In the genomic region with DNA sequence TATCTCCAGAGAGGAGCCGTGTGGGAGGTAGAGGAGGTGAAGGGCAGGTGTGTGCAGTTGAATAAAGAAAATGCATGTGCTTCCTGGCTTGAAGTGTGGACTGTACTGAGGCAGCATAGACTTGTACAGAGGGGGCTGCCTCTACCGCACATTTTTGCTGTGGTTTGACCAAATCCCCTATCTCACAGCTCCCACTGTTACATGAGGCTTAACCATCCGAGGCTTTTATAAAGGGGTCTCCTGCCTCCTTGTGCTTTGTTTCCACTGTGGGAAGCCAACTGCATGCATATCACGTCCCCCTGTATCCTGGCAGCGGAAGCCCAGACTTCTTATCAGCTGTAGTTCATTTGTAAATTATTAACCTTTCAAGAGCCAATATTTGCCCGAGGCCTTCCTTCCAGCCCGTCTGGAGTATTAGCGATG, we compare ENCODE assay signal across 13 mouse cellular contexts. TPM values are rescaled to one million over a fixed set of nuclear protein-coding genes. Genes with fewer than 3 reads are reported as not detected.
A peak's percentile ranks its signal among the peaks of the same experiment; 100 is the strongest.
DNase-seq lines count a peak whose midpoint lies in the region; ATAC-seq lines count a peak whose summit lies in the region.
"Had no signal": no experiment of that assay in that cellular context is flagged by ENCODE, and none has a peak within 500 bp of the region (broad histone marks: within the 10 kb centered on the region; RNA-seq: fewer than 3 reads in every experiment).

No protein-coding gene starts in this region.

- peak overlapping the region; percentile 43; the same call in 1 of the 2 replicates for H3K9ac ChIP-seq in heart, embryonic 11.5 days (ENCODE audit: low read depth, low read length)
- H3K9ac ChIP-seq in forebrain, embryonic 16.5 days (replicated peaks; ENCODE audit: low read depth, low read length) = peak overlapping the region; percentile 14; the same call in 1 of the 2 replicates
- H3K9ac ChIP-seq in liver, embryonic 12.5 days = no peak overlapping the region
- H3K9ac ChIP-seq in midbrain, embryonic 15.5 days = no peak overlapping the region; the same call in 1 of the 2 replicates
- H3K9ac ChIP-seq: neural tube, embryonic 12.5 days had no signal

- H3K4me3 ChIP-seq in heart, embryonic 11.5 days (ENCODE audit: low read depth, low read length) = no peak overlapping the region
- no peak overlapping the region for H3K4me3 ChIP-seq in forebrain, embryonic 16.5 days (replicated peaks; ENCODE audit: low read length)
- H3K4me3 ChIP-seq in liver, embryonic 12.5 days = no peak overlapping the region
- no peak overlapping the region for H3K4me3 ChIP-seq in midbrain, embryonic 15.5 days
- H3K4me3 ChIP-seq: neural tube, embryonic 12.5 days had no signal

- H3K4me1 ChIP-seq in heart, embryonic 11.5 days (ENCODE audit: control insufficient read depth, insufficient read depth, low read length) = peaks cover 18% of the 10 kb centered on the region
- H3K4me1 ChIP-seq in forebrain, embryonic 16.5 days (replicated peaks; ENCODE audit: control insufficient read depth, insufficient read depth, low read length) = peaks cover 17% of the 10 kb centered on the region
- H3K4me1 ChIP-seq in liver, embryonic 12.5 days = peaks cover 11% of the 10 kb centered on the region
- peaks cover 31% of the 10 kb centered on the region for H3K4me1 ChIP-seq in midbrain, embryonic 15.5 days

- no peak overlapping the region for H3K27ac ChIP-seq in heart, embryonic 11.5 days (ENCODE audit: low read depth, low read length)
- no peak overlapping the region for H3K27ac ChIP-seq in forebrain, embryonic 16.5 days (ENCODE audit: low read length)
- no peak overlapping the region for H3K27ac ChIP-seq in liver, embryonic 12.5 days
- peak overlapping the region; percentile 79 for H3K27ac ChIP-seq in midbrain, embryonic 15.5 days
- H3K27ac ChIP-seq: neural tube, embryonic 12.5 days had no signal

- 30% methylated on average over 8 of the region's 8 CpGs for WGBS in heart, embryonic 11.5 days (ENCODE audit: insufficient replicate concordance)
- WGBS in forebrain, embryonic 16.5 days = 33% methylated on average over 8 of the region's 8 CpGs
- WGBS in liver, embryonic 12.5 days (ENCODE audit: insufficient replicate concordance) = 29% methylated on average over 8 of the region's 8 CpGs
- WGBS in midbrain, embryonic 15.5 days = 16% methylated on average over 8 of the region's 8 CpGs

- no peaks in the 10 kb centered on the region for H3K9me3 ChIP-seq in heart, embryonic 11.5 days (replicated peaks; ENCODE audit: control insufficient read depth, low read length)
- H3K9me3 ChIP-seq in forebrain, embryonic 16.5 days (ENCODE audit: control insufficient read depth, low read length) = no peaks in the 10 kb centered on the region
- H3K9me3 ChIP-seq in liver, embryonic 12.5 days (replicated peaks) = no peaks in the 10 kb centered on the region
- no peaks in the 10 kb centered on the region for H3K9me3 ChIP-seq in midbrain, embryonic 15.5 days
- H3K9me3 ChIP-seq: neural tube, embryonic 12.5 days had no signal

- no peak for ATAC-seq in heart, embryonic 11.5 days (replicated peaks; ENCODE audit: insufficient number of reproducible peaks, low FRiP score, low TSS enrichment)
- ATAC-seq in forebrain, embryonic 16.5 days = peak; percentile 64
- peak; percentile 27; the same call in 1 of the 2 replicates for ATAC-seq in liver, embryonic 12.5 days
- ATAC-seq in midbrain, embryonic 15.5 days (replicated peaks) = peak; percentile 65
- ATAC-seq: inflammation-experienced regulatory T-cells, adult 6 months; Patski had no signal

- no peak for DNase-seq in heart, postnatal 36 days
- no peak for DNase-seq in spleen, postnatal 4 days (ENCODE audit: low spot score in 2 of 2)
- no peak for DNase-seq in layer of hippocampus, adult 9-10 months (ENCODE audit: low spot score)
- DNase-seq in urinary bladder, postnatal 14 days (ENCODE audit: low spot score) = no peak
- DNase-seq: B cell, adult 2 months; gastrocnemius, postnatal 14 days had no signal

- H3K27me3 ChIP-seq in heart, embryonic 11.5 days (ENCODE audit: control insufficient read depth, insufficient read depth, low read length) = no peaks in the 10 kb centered on the region
- H3K27me3 ChIP-seq in forebrain, embryonic 16.5 days (replicated peaks; ENCODE audit: control insufficient read depth, insufficient read depth, low read length) = peaks cover 9% of the 10 kb centered on the region
- H3K27me3 ChIP-seq in liver, embryonic 12.5 days (replicated peaks) = peaks cover 7% of the 10 kb centered on the region; the same call in 1 of the 2 replicates
- H3K27me3 ChIP-seq in midbrain, embryonic 15.5 days (replicated peaks) = no peaks in the 10 kb centered on the region
- H3K27me3 ChIP-seq: neural tube, embryonic 12.5 days; Patski had no signal

- intact Hi-C loops in heart, postnatal 36 days (cut with DNase I) = no loop called here

- H3K36me3 ChIP-seq in heart, embryonic 11.5 days (ENCODE audit: control insufficient read depth, insufficient read depth, low read length) = no peaks in the 10 kb centered on the region
- no peaks in the 10 kb centered on the region for H3K36me3 ChIP-seq in forebrain, embryonic 16.5 days (ENCODE audit: control insufficient read depth, insufficient read depth)
- no peaks in the 10 kb centered on the region for H3K36me3 ChIP-seq in liver, embryonic 12.5 days
- no peaks in the 10 kb centered on the region for H3K36me3 ChIP-seq in midbrain, embryonic 15.5 days (replicated peaks)
- H3K36me3 ChIP-seq: neural tube, embryonic 12.5 days had no signal

- H3K4me2 ChIP-seq in heart, embryonic 11.5 days = no peak overlapping the region
- no peak overlapping the region for H3K4me2 ChIP-seq in forebrain, embryonic 16.5 days (ENCODE audit: low read length)
- no peak overlapping the region for H3K4me2 ChIP-seq in liver, embryonic 12.5 days
- H3K4me2 ChIP-seq in midbrain, embryonic 15.5 days = peak overlapping the region; percentile 30
- H3K4me2 ChIP-seq: neural tube, embryonic 12.5 days had no signal

RNA-seq across cellular contexts. Expression of a gene that starts 53.6 kb away (rescaled TPM):
- 7.2 and 8.1 TPM in 2 replicates for polyA plus RNA-seq in heart, embryonic 11.5 days (2014; fragmentation: Nextera tagmentation; extraction: Ambion mirVana)
- 1 to 10 TPM in 1 of 2 experiments, not detected in 1; 1.0 TPM for total RNA-seq in heart, postnatal 36 days (2021)
- 49.9 and 51.9 TPM in 2 replicates for polyA plus RNA-seq in forebrain, embryonic 16.5 days (2015; fragmentation: Nextera tagmentation; extraction: Ambion mirVana)
- polyA plus RNA-seq in liver, embryonic 12.5 days (2016; fragmentation: Nextera tagmentation; extraction: Ambion mirVana) = 0.86 and 0.92 TPM in 2 replicates
- polyA plus RNA-seq in midbrain, embryonic 15.5 days (2015; fragmentation: Nextera tagmentation; extraction: Ambion mirVana) = 54.4 and 57.0 TPM in 2 replicates
- polyA plus RNA-seq: inflammation-experienced regulatory T-cells, adult 6 months had no signal

Comparison
In these comparisons a context has a peak if more than half of its experiments do, and no peak if none do; other contexts are left out.
1. H3K9ac ChIP-seq: peak in heart, embryonic 11.5 days (single experiment) and forebrain, embryonic 16.5 days (single experiment); none in liver, embryonic 12.5 days (single experiment) and midbrain, embryonic 15.5 days (single experiment).